Mouse (Mus musculus) lung, embryonic 16.5 days (tissue): ENCODE results near the gene Chia1. TPM values are rescaled to one million over a fixed set of nuclear protein-coding genes. Genes with fewer than 3 reads are reported as not detected.
"Not testable (repeated sequence)": the region's sequence is repeated elsewhere in the genome, so short reads cannot be mapped to it uniquely, and the experiment has no call there.

ENCODE experiments used
- ATAC-seq: fragments of 200-750 bp; cut with Nextera tagmentation; 2 replicates; pipeline ENCODE4 v1.8.0; 2017; ENCODE audit warnings: low read depth, mild to moderate bottlenecking, moderate library complexity
- H3K27ac ChIP-seq: fragments of 300-500 bp; sonication (generic); 2 replicates; pipeline ENCODE4 v1.5.1; 2014; ENCODE audit warnings: mild to moderate bottlenecking, control low read depth, low read length
- H3K27me3 ChIP-seq: fragments of 300-500 bp; sonication (generic); 2 replicates; pipeline ENCODE4 v1.6.1; 2014; ENCODE audit warnings: low read depth, low read length, mixed read lengths; ENCODE audit not compliant: control insufficient read depth, insufficient read depth
- H3K36me3 ChIP-seq: fragments of 300-500 bp; sonication (generic); 2 replicates; pipeline ENCODE4 v1.6.1; 2014; ENCODE audit warnings: low read length; ENCODE audit not compliant: control insufficient read depth, insufficient read depth
- H3K4me1 ChIP-seq: fragments of 300-500 bp; sonication (generic); replicated peaks from 2 replicates; pipeline ENCODE4 v1.6.1; 2014; ENCODE audit warnings: low read length, mixed read lengths; ENCODE audit not compliant: control insufficient read depth, insufficient read depth
- H3K4me2 ChIP-seq: fragments of 300-500 bp; sonication (generic); 2 replicates; pipeline ENCODE4 v1.6.1; 2014; ENCODE audit warnings: low read depth, low read length, control low read depth
- H3K4me3 ChIP-seq: fragments of 300-500 bp; sonication (generic); 2 replicates; pipeline ENCODE4 v1.5.1; 2014; ENCODE audit warnings: mild to moderate bottlenecking, low read length, control low read depth
- H3K9ac ChIP-seq: fragments of 300-500 bp; sonication (generic); 2 replicates; pipeline ENCODE4 v1.6.1; 2014; ENCODE audit warnings: low read length, control low read depth
- H3K9me3 ChIP-seq: fragments of 300-500 bp; sonication (generic); 2 replicates; pipeline ENCODE4 v1.6.1; 2016; ENCODE audit warnings: low read length; ENCODE audit not compliant: control insufficient read depth
- WGBS: fragments of 180-500 bp; shearing (Covaris S2); extraction: QIAGEN DNeasy Blood & Tissue Kit; methylation state at CpG from one replicate; pipeline ENCODE4 v1.1.7; 2014; 5-methylcytosine and 5-hydroxymethylcytosine counted together
- polyA plus RNA-seq: library from polyadenylated mRNA; unstranded; fragments of >200 nt; fragmentation: Nextera tagmentation; extraction: Ambion mirVana; gene quantifications from 2 replicates; pipeline ENCODE4 v1.2.1, GENCODE M21; 2015

The Chia1 gene
- polyA plus RNA-seq = 0.35 and 1.1 TPM in 2 replicates

- ATAC-seq = no peak
- Histone ChIP-seq H3K4me2 (no peak within 1 kb of the TSS), H3K9ac (no peak within 1 kb of the TSS), H3K27ac (no peak within 1 kb of the TSS), H3K4me1 (no peaks in the 10 kb centered on the region), H3K27me3 (no peaks in the 10 kb centered on the region), H3K36me3 (no peaks in the 10 kb centered on the region), H3K4me3 (no peak within 1 kb of the TSS), H3K9me3 (no peaks in the 10 kb centered on the region)
- WGBS = 69% methylated on average over 3 of the region's 3 CpGs
Observed at GRCm38 (mm10) chr3:106112929-106113328, at the start of gene Chia1. Chia1 (plus strand) TSS chr3:106113229.

GRCm38 (mm10) chr3:106067707-106068106 is 45.3 kb upstream of the Chia1 start:
- not testable (repeated sequence) for H3K9ac ChIP-seq, H3K36me3 ChIP-seq, H3K9me3 ChIP-seq, ATAC-seq, H3K4me3 ChIP-seq, H3K4me1 ChIP-seq, H3K4me2 ChIP-seq, H3K27me3 ChIP-seq, H3K27ac ChIP-seq
- 37% methylated on average over 5 of the region's 5 CpGs for WGBS

- Histone ChIP-seq H3K4me1 (no peaks in the 10 kb centered on the region), H3K36me3 (no peaks in the 10 kb centered on the region), H3K27ac (no peak overlapping the region), H3K27me3 (no peaks in the 10 kb centered on the region), H3K4me3 (no peak overlapping the region), H3K9ac (no peak overlapping the region), H3K4me2 (no peak overlapping the region), H3K9me3 (no peaks in the 10 kb centered on the region)
- WGBS = 40% methylated on average over 2 of the region's 2 CpGs
- ATAC-seq = 0 out of 2 replicates have a peak, but pooled peaks have one; percentile 12
Observed at GRCm38 (mm10) chr3:106070994-106071393, 42.0 kb upstream of the Chia1 start.

- peak; percentile 34; the same call in 1 of the 2 replicates for ATAC-seq
- Histone ChIP-seq H3K9me3 (no peaks in the 10 kb centered on the region), H3K27me3 (no peaks in the 10 kb centered on the region), H3K4me1 (no peaks in the 10 kb centered on the region), H3K4me3 (no peak overlapping the region), H3K9ac (no peak overlapping the region), H3K36me3 (no peaks in the 10 kb centered on the region), H3K27ac (no peak overlapping the region), H3K4me2 (no peak overlapping the region)
- 20% methylated on average over 1 of the region's 1 CpGs for WGBS
Observed at GRCm38 (mm10) chr3:106074824-106075223, 38.2 kb upstream of the Chia1 start.

- H3K4me3 ChIP-seq = no peak overlapping the region
- peaks cover 12% of the 10 kb centered on the region; the same call in 1 of the 2 replicates for H3K9me3 ChIP-seq
- no peak overlapping the region for H3K27ac ChIP-seq
- no peak overlapping the region for H3K4me2 ChIP-seq
- no peaks in the 10 kb centered on the region for H3K27me3 ChIP-seq
- no peak for ATAC-seq
- no peaks in the 10 kb centered on the region for H3K36me3 ChIP-seq
- no peaks in the 10 kb centered on the region for H3K4me1 ChIP-seq
- H3K9ac ChIP-seq = no peak overlapping the region
Observed at GRCm38 (mm10) chr3:106126999-106127398, 14.0 kb downstream of the Chia1 start.

GRCm38 (mm10) chr3:106128807-106129493 is 15.9 kb downstream of the Chia1 start:
- Histone ChIP-seq H3K27ac (no peak overlapping the region), H3K9ac (no peak overlapping the region), H3K4me2 (no peak overlapping the region), H3K9me3 (peaks cover 9% of the 10 kb centered on the region; the same call in 1 of the 2 replicates), H3K4me1 (no peaks in the 10 kb centered on the region), H3K27me3 (no peaks in the 10 kb centered on the region), H3K36me3 (no peaks in the 10 kb centered on the region), H3K4me3 (no peak overlapping the region)
- no peak for ATAC-seq
- WGBS = 68% methylated on average over 4 of the region's 4 CpGs

- WGBS = 65% methylated on average over 5 of the region's 5 CpGs
Observed at GRCm38 (mm10) chr3:106131690-106132089, 18.7 kb downstream of the Chia1 start.

GRCm38 (mm10) chr3:106144081-106144480 is 31.1 kb downstream of the Chia1 start:
- no peak overlapping the region for H3K9ac ChIP-seq
- 79% methylated on average over 10 of the region's 10 CpGs for WGBS
- no peak overlapping the region for H3K4me3 ChIP-seq
- no peak for ATAC-seq
- H3K27ac ChIP-seq = no peak overlapping the region
- H3K4me1 ChIP-seq = no peaks in the 10 kb centered on the region
- H3K4me2 ChIP-seq = no peak overlapping the region
- H3K36me3 ChIP-seq = no peaks in the 10 kb centered on the region
- H3K27me3 ChIP-seq = no peaks in the 10 kb centered on the region
- peaks cover 2% of the 10 kb centered on the region; the same call in 1 of the 2 replicates for H3K9me3 ChIP-seq

More at GRCm38 (mm10) chr3:106131690-106132089, 18.7 kb downstream of the Chia1 start:
- Histone ChIP-seq H3K9me3 (peaks cover 6% of the 10 kb centered on the region; the same call in 1 of the 2 replicates), H3K4me3 (no peak overlapping the region), H3K27ac (no peak overlapping the region), H3K27me3 (no peaks in the 10 kb centered on the region), H3K4me2 (no peak overlapping the region), H3K4me1 (no peaks in the 10 kb centered on the region), H3K36me3 (no peaks in the 10 kb centered on the region), H3K9ac (no peak overlapping the region)
- ATAC-seq = no peak

- Histone ChIP-seq H3K4me2 (no peak overlapping the region), H3K4me1 (no peaks in the 10 kb centered on the region), H3K27me3 (no peaks in the 10 kb centered on the region), H3K4me3 (no peak overlapping the region), H3K9me3 (no peaks in the 10 kb centered on the region), H3K27ac (no peak overlapping the region), H3K36me3 (no peaks in the 10 kb centered on the region), H3K9ac (no peak overlapping the region)
- 76% methylated on average over 2 of the region's 2 CpGs for WGBS
- no peak for ATAC-seq
Observed at GRCm38 (mm10) chr3:106154413-106154812, 41.4 kb downstream of the Chia1 start.
